Mouse (Mus musculus): Measurements from ENCODE around the gene Il20ra. TPM values are rescaled to one million over a fixed set of nuclear protein-coding genes. Genes with fewer than 3 reads are reported as not detected.
A peak's percentile ranks its signal among the peaks of the same experiment; 100 is the strongest.

The Il20ra gene
- total RNA-seq, 1 experiment = not detected

DNA sequence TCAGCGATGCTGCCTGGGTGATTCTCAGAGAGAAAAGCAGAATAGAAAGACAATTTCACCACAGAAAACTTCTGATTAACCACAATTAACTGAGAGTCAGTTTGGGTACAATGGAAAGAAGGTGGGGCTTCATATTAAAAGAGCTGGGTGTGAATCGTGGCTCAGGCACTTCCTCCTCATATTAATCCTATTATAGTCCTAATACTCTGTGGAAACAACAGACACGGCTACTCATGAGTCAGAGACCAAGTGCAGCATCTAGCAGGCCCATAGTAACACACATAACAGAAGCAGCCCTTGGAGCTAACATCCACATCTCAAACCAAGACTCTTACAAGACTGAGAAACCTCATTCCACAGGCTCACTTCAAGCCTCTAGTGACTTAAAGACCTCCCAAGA lies 24.7 kb upstream of the Il20ra start:
- Histone ChIP-seq H3K9me3 (ENCODE audit: control insufficient read depth, insufficient read depth, low read depth, low read length) (no peaks in the 10 kb centered on the region), H3K9ac (ENCODE audit: insufficient read depth, low read depth, low read length, poor library complexity, severe bottlenecking) (no peak overlapping the region), H3K36me3 (ENCODE audit: control insufficient read depth, insufficient read depth, low read length, poor library complexity, severe bottlenecking) (no peaks in the 10 kb centered on the region), H3K27ac (ENCODE audit: insufficient read depth, low read depth, low read length, poor library complexity, severe bottlenecking) (no peak overlapping the region), H3K4me3 (ENCODE audit: insufficient read depth in 1 of 2, low read depth in 1 of 2, low read length in 2 of 2, poor library complexity in 1 of 2, severe bottlenecking in 1 of 2) (no peak overlapping the region), H3K4me1 (ENCODE audit: control insufficient read depth in 2 of 2, insufficient read depth in 2 of 2, low read length in 2 of 2, poor library complexity in 1 of 2) (no peaks in the 10 kb centered on the region)
- TF ChIP-seq MAFK (IDR thresholded peaks at IDR 0.05; ENCODE audit: insufficient read depth, low read depth, low read length) = no peak
- TF ChIP-seq CHD2 (IDR thresholded peaks at IDR 0.05; ENCODE audit: low read depth, low read length) = no peak
- no peak for TF ChIP-seq HCFC1 (IDR thresholded peaks at IDR 0.05; ENCODE audit: borderline replicate concordance, insufficient read depth, low read length)
- in situ Hi-C loops (cut with MboI; ENCODE audit: low sequenced_read_pairs in 2 of 2, unreplicated experiment in 2 of 2) = loop anchor here in 1 of 2 experiments (25.0 kb wide), 1 partner anchor 450 kb away; no protein-coding TSS in a partner anchor
- DNase-seq (ENCODE audit: low read depth, low spot score) = no peak

DNA sequence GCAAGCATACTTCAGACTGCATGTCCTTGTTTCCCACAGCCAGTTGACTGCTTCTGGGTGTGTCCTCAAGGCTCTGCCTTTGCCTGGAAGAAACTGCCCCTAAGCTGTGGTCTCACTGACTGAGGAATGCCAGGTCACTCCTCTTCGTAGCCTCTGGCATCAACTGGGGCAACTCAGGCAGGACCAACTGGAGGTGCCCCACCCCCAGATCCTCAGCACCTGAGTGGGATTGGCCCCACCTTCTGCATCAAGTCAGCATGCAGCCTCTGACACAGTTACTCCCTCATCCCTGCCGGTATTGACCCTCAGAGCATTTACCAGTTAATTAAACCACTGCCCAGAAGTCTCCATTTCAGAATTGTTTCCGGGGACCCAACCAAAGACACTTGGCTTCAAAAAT lies 21.1 kb upstream of the Il20ra start:
- H3K36me3 ChIP-seq (ENCODE audit: control insufficient read depth, insufficient read depth, low read length, poor library complexity, severe bottlenecking) = no peaks in the 10 kb centered on the region
- H3K4me3 ChIP-seq (ENCODE audit: insufficient read depth in 1 of 2, low read depth in 1 of 2, low read length in 2 of 2, poor library complexity in 1 of 2, severe bottlenecking in 1 of 2) = no peak overlapping the region
- in situ Hi-C loops (cut with MboI; ENCODE audit: low sequenced_read_pairs in 2 of 2, unreplicated experiment in 2 of 2) = loop anchor here in 1 of 2 experiments (25.0 kb wide), 1 partner anchor 454 kb away; no protein-coding TSS in a partner anchor
- no peaks in the 10 kb centered on the region for H3K9me3 ChIP-seq (ENCODE audit: control insufficient read depth, insufficient read depth, low read depth, low read length)
- H3K27ac ChIP-seq (ENCODE audit: insufficient read depth, low read depth, low read length, poor library complexity, severe bottlenecking) = no peak overlapping the region
- H3K4me1 ChIP-seq (ENCODE audit: control insufficient read depth in 2 of 2, insufficient read depth in 2 of 2, low read length in 2 of 2, poor library complexity in 1 of 2) = no peaks in the 10 kb centered on the region
- TF ChIP-seq MAFK (IDR thresholded peaks at IDR 0.05; ENCODE audit: insufficient read depth, low read depth, low read length) (no peak), HCFC1 (IDR thresholded peaks at IDR 0.05; ENCODE audit: borderline replicate concordance, insufficient read depth, low read length) (no peak), ZNF384 (IDR thresholded peaks at IDR 0.05; ENCODE audit: low read depth, low read length) (no peak), CHD2 (IDR thresholded peaks at IDR 0.05; ENCODE audit: low read depth, low read length) (no peak), ZC3H11A (IDR thresholded peaks at IDR 0.05; ENCODE audit: borderline replicate concordance, low read depth, low read length) (no peak)
- no peak for DNase-seq (ENCODE audit: low read depth, low spot score)
- no peak overlapping the region for H3K9ac ChIP-seq (ENCODE audit: insufficient read depth, low read depth, low read length, poor library complexity, severe bottlenecking)

- in situ Hi-C loops (cut with MboI; ENCODE audit: low sequenced_read_pairs in 2 of 2, unreplicated experiment in 2 of 2) = loop anchor here in 1 of 2 experiments (25.0 kb wide), 1 partner anchor 454 kb away; no protein-coding TSS in a partner anchor
- Histone ChIP-seq H3K36me3 (ENCODE audit: control insufficient read depth, insufficient read depth, low read length, poor library complexity, severe bottlenecking) (no peaks in the 10 kb centered on the region), H3K9me3 (ENCODE audit: control insufficient read depth, insufficient read depth, low read depth, low read length) (no peaks in the 10 kb centered on the region), H3K4me1 (ENCODE audit: control insufficient read depth in 2 of 2, insufficient read depth in 2 of 2, low read length in 2 of 2, poor library complexity in 1 of 2) (no peaks in the 10 kb centered on the region), H3K27ac (ENCODE audit: insufficient read depth, low read depth, low read length, poor library complexity, severe bottlenecking) (no peak overlapping the region), H3K9ac (ENCODE audit: insufficient read depth, low read depth, low read length, poor library complexity, severe bottlenecking) (no peak overlapping the region), H3K4me3 (ENCODE audit: insufficient read depth in 1 of 2, low read depth in 1 of 2, low read length in 2 of 2, poor library complexity in 1 of 2, severe bottlenecking in 1 of 2) (no peak overlapping the region)
- DNase-seq (ENCODE audit: low read depth, low spot score) = no peak
- TF ChIP-seq ZNF384 (IDR thresholded peaks at IDR 0.05; ENCODE audit: low read depth, low read length) = no peak
- TF ChIP-seq CHD2 (IDR thresholded peaks at IDR 0.05; ENCODE audit: low read depth, low read length) = no peak
- no peak for TF ChIP-seq MAFK (IDR thresholded peaks at IDR 0.05; ENCODE audit: insufficient read depth, low read depth, low read length)
- no peak for TF ChIP-seq ZC3H11A (IDR thresholded peaks at IDR 0.05; ENCODE audit: borderline replicate concordance, low read depth, low read length)
- no peak for TF ChIP-seq HCFC1 (IDR thresholded peaks at IDR 0.05; ENCODE audit: borderline replicate concordance, insufficient read depth, low read length)
Measured at GRCm38 (mm10) chr10:19691771-19692170, 20.6 kb upstream of the Il20ra start.

DNA sequence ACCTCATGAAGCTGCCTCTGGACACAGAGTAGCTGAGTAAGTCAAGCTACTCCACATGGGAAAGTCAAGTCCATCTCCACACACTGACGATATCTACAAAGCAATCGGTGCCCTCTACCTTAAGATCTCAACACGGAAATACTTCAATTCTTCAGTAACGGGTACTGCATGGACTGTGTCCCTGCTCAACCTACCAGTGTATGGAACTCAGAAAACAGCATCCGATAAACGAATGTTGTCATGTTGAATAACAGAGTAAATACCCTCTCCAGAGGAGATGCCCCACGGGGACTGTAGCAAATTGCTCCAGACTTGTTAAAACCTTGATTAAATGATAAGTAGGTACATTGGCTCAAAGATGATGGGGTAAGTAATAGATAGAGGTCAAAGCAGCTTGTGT lies 20.0 kb upstream of the Il20ra start:
- no peaks in the 10 kb centered on the region for H3K4me1 ChIP-seq (ENCODE audit: control insufficient read depth in 2 of 2, insufficient read depth in 2 of 2, low read length in 2 of 2, poor library complexity in 1 of 2)
- in situ Hi-C loops (cut with MboI; ENCODE audit: low sequenced_read_pairs in 2 of 2, unreplicated experiment in 2 of 2) = loop anchor here in 1 of 2 experiments (25.0 kb wide), 1 partner anchor 455 kb away; no protein-coding TSS in a partner anchor
- TF ChIP-seq ZNF384 (IDR thresholded peaks at IDR 0.05; ENCODE audit: low read depth, low read length) = no peak

GRCm38 (mm10) chr10:19692988-19693387 lies 19.4 kb upstream of the Il20ra start:
- H3K4me3 ChIP-seq (ENCODE audit: insufficient read depth in 1 of 2, low read depth in 1 of 2, low read length in 2 of 2, poor library complexity in 1 of 2, severe bottlenecking in 1 of 2) = no peak overlapping the region
- DNase-seq (ENCODE audit: low read depth, low spot score) = no peak
- TF ChIP-seq ZNF384 (IDR thresholded peaks at IDR 0.05; ENCODE audit: low read depth, low read length) (no peak), ZC3H11A (IDR thresholded peaks at IDR 0.05; ENCODE audit: borderline replicate concordance, low read depth, low read length) (peak; percentile 75)
- H3K4me1 ChIP-seq (ENCODE audit: control insufficient read depth in 2 of 2, insufficient read depth in 2 of 2, low read length in 2 of 2, poor library complexity in 1 of 2) = no peaks in the 10 kb centered on the region
- H3K9ac ChIP-seq (ENCODE audit: insufficient read depth, low read depth, low read length, poor library complexity, severe bottlenecking) = no peak overlapping the region
- no peaks in the 10 kb centered on the region for H3K9me3 ChIP-seq (ENCODE audit: control insufficient read depth, insufficient read depth, low read depth, low read length)
- in situ Hi-C loops (cut with MboI; ENCODE audit: low sequenced_read_pairs in 2 of 2, unreplicated experiment in 2 of 2) = loop anchor here in 1 of 2 experiments (25.0 kb wide), 1 partner anchor 456 kb away; no protein-coding TSS in a partner anchor
- no peaks in the 10 kb centered on the region for H3K36me3 ChIP-seq (ENCODE audit: control insufficient read depth, insufficient read depth, low read length, poor library complexity, severe bottlenecking)
- H3K27ac ChIP-seq (ENCODE audit: insufficient read depth, low read depth, low read length, poor library complexity, severe bottlenecking) = no peak overlapping the region

More for the DNA sequence above, 20.0 kb upstream of the Il20ra start:
- Histone ChIP-seq H3K4me3 (ENCODE audit: insufficient read depth in 1 of 2, low read depth in 1 of 2, low read length in 2 of 2, poor library complexity in 1 of 2, severe bottlenecking in 1 of 2) (no peak overlapping the region), H3K27ac (ENCODE audit: insufficient read depth, low read depth, low read length, poor library complexity, severe bottlenecking) (no peak overlapping the region), H3K36me3 (ENCODE audit: control insufficient read depth, insufficient read depth, low read length, poor library complexity, severe bottlenecking) (no peaks in the 10 kb centered on the region), H3K9ac (ENCODE audit: insufficient read depth, low read depth, low read length, poor library complexity, severe bottlenecking) (no peak overlapping the region), H3K9me3 (ENCODE audit: control insufficient read depth, insufficient read depth, low read depth, low read length) (no peaks in the 10 kb centered on the region)
- no peak for DNase-seq (ENCODE audit: low read depth, low spot score)

All from ES-E14 (cell line).